Mouse (Mus musculus) neural tube, embryonic 13.5 days (tissue): ENCODE data around the gene 1110032A03Rik. TPM values are rescaled to one million over a fixed set of nuclear protein-coding genes. Genes with fewer than 3 reads are reported as not detected.

Experiments
- ATAC-seq: fragments of 200-750 bp; cut with Nextera tagmentation; 2 replicates; pipeline ENCODE4 v1.8.0; 2017; ENCODE audit warnings: low read depth, mild to moderate bottlenecking, moderate TSS enrichment, moderate library complexity
- H3K27ac ChIP-seq: fragments of 300-500 bp; sonication (generic); replicated peaks from 2 replicates; pipeline ENCODE4 v1.5.1; 2015; ENCODE audit warnings: moderate library complexity, mild to moderate bottlenecking, inconsistent platforms
- H3K27me3 ChIP-seq: fragments of 300-500 bp; sonication (generic); 2 replicates; pipeline ENCODE4 v1.6.1; 2015; ENCODE audit warnings: mild to moderate bottlenecking, inconsistent platforms
- H3K36me3 ChIP-seq: fragments of 300-500 bp; sonication (generic); 2 replicates; pipeline ENCODE4 v1.6.1; 2015; ENCODE audit warnings: mild to moderate bottlenecking, inconsistent platforms
- H3K4me1 ChIP-seq: fragments of 300-500 bp; sonication (generic); replicated peaks from 2 replicates; pipeline ENCODE4 v1.6.1; 2015; ENCODE audit warnings: inconsistent platforms
- H3K4me2 ChIP-seq: fragments of 300-500 bp; sonication (generic); 2 replicates; pipeline ENCODE4 v1.6.1; 2015; ENCODE audit warnings: inconsistent platforms, mild to moderate bottlenecking, moderate library complexity
- H3K4me3 ChIP-seq: fragments of 300-500 bp; sonication (generic); 2 replicates; pipeline ENCODE4 v1.5.1; 2015; ENCODE audit warnings: mild to moderate bottlenecking, inconsistent platforms
- H3K9ac ChIP-seq: fragments of 300-500 bp; sonication (generic); 2 replicates; pipeline ENCODE4 v1.6.1; 2015; ENCODE audit warnings: moderate library complexity, mild to moderate bottlenecking, inconsistent platforms
- H3K9me3 ChIP-seq: fragments of 300-500 bp; sonication (generic); 2 replicates; pipeline ENCODE4 v1.6.1; 2016; ENCODE audit warnings: inconsistent platforms
- WGBS: fragments of 180-500 bp; shearing (Covaris S2); methylation state at CpG from one replicate; pipeline ENCODE4 v1.1.7; 2015; 5-methylcytosine and 5-hydroxymethylcytosine counted together
- polyA plus RNA-seq: library from polyadenylated mRNA; unstranded; fragments of >200 nt; fragmentation: Nextera tagmentation; extraction: Ambion mirVana; gene quantifications from 2 replicates; pipeline ENCODE4 v1.2.1, GENCODE M21; 2015

1110032A03Rik gene
- polyA plus RNA-seq, 1 experiment from 2014 or later = 61.4 TPM

DNA sequence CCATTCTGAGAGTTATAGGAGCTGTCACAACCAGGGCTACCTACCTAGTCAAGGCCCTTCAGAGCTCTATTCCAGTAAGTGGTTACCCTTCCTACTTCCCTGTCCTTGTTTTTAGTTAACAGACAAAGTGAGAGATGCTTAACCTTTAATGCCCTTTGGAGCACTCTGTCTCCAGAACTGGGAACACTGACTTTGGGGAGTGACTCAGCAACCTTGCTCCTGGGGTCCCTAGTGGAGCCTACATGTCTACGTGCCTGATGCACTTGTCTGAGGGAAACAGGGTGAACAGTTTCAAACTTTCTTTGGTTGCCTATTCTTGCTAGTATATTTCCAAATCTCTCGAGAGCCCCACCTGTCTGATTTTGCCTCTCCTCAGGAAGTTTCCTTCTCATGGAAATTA lies 32.6 kb downstream of the 1110032A03Rik start:
- peaks cover 22% of the 10 kb centered on the region for H3K4me1 ChIP-seq
- 73% methylated on average over 2 of the region's 2 CpGs for WGBS
- no peaks in the 10 kb centered on the region for H3K9me3 ChIP-seq
- H3K36me3 ChIP-seq = no peaks in the 10 kb centered on the region
- H3K4me2 ChIP-seq = no peak overlapping the region
- no peak overlapping the region for H3K9ac ChIP-seq
- H3K27me3 ChIP-seq = peaks cover 8% of the 10 kb centered on the region
- no peak for ATAC-seq
- H3K4me3 ChIP-seq = no peak overlapping the region
- no peak overlapping the region for H3K27ac ChIP-seq

- Histone ChIP-seq H3K4me3 (no peak overlapping the region), H3K27ac (no peak overlapping the region), H3K4me2 (no peak overlapping the region), H3K36me3 (no peaks in the 10 kb centered on the region), H3K27me3 (peaks cover 8% of the 10 kb centered on the region), H3K4me1 (peaks cover 22% of the 10 kb centered on the region), H3K9ac (no peak overlapping the region), H3K9me3 (no peaks in the 10 kb centered on the region)
- ATAC-seq = no peak
- WGBS = 85% methylated on average over 3 of the region's 3 CpGs
Observed at GRCm38 (mm10) chr9:50742261-50742660, 33.1 kb downstream of the 1110032A03Rik start.

DNA sequence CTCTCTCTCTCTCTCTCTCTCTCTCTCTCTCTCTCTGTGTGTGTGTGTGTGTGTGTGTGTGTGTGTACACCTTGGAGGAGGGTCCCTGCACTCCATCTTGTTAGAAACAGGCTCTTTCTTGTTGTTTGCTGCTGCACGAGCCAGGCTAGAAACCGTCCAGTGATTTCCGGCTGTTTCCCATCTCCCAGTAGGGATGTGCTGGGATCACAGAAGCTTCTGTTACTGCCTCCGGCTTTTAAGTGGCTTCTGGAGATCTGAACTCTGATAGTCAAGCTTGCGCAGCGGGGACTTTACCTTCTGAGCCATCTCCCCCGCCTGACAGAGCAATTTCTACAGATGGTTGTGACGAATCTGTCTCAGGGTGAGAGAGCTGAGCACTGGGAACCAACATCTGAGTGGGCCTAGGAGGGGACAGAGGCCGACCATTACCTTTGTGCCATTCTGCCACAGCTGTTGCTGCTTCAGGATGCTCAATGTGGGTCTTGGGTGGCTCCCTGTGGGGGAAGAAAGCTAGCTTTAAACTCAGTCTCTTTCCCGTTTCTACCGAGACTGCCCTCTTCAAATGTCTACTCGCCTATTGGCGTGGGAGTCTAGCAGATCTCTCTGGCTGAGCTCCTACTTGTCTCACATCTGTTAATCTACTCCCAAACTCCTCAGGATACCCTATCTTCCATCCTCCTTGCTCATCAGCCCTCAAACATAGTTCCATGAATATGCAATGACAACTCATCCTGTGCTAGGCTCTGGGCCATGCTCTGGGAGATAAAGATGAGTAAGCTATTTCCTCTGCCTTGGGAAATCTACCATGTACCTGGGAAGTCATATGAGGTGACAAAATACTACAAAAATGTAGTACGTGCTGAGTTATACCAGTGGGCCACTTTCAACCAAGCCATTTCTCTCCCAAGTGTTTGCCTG lies 34.2 kb downstream of the 1110032A03Rik start:
- WGBS = 88% methylated on average over 14 of the region's 14 CpGs
- Histone ChIP-seq H3K9me3 (no peaks in the 10 kb centered on the region), H3K4me1 (peaks cover 14% of the 10 kb centered on the region), H3K27me3 (peaks cover 5% of the 10 kb centered on the region), H3K4me3 (no peak overlapping the region), H3K4me2 (no peak overlapping the region), H3K27ac (no peak overlapping the region), H3K9ac (no peak overlapping the region), H3K36me3 (no peaks in the 10 kb centered on the region)
- ATAC-seq = no peak

DNA sequence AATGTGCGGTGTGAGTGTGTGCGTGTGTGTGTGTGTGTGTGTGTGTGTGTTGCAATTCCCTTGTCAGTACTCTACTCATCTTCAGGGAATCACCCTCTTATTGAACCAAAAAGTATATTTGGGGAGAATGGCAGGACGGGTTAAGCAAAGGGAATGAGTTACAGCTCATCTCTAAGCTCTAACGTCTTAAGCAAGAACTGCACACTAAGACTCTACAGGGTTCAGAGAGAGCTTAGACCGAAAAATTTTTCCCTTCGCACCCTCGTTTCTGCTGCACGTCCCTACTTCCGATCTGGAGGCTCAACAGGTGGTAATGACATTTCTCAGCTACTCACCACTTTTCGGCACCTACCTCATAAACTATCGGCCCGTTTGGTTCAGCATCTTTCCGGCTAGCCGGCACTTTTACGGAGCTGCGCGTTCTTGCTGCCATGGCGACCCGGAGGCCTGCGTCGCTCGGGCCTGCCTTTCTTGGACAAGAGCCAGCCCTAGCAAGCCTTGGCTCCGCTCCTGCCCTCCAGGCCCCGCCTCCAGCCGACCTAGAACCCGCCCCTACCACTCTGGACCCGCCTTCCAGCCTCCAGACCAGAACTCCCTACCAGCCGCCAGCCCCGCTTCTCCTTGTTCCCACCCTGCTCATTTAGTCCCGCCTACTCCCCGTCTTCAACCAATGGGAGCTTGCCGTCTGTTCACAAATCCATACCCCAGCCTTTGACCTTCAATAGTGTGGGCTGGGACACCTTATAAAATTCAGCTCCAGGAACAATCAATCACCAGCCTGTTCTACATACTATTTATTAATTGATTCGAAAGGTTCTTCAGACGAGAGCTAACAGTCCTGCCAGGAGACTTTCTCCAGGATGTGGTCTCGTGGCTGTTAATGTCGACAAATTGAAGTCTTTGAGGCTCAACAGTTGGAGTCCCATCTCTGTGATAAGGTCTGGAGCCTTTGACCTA lies 36.1 kb downstream of the 1110032A03Rik start, which contains the start of gene Dixdc1:
Gene Dixdc1 (minus strand): TSS at position 604 of the 957 bp plus-strand sequence.
- 14% methylated on average over 36 of the region's 36 CpGs for WGBS
- ATAC-seq = peak; percentile 98
- Histone ChIP-seq H3K9ac (no peak within 1 kb of the TSS), H3K4me1 (peaks cover 12% of the 10 kb centered on the region; the same call in 1 of the 2 replicates), H3K36me3 (no peaks in the 10 kb centered on the region), H3K27ac (no peak within 1 kb of the TSS), H3K4me3 (peak within 1 kb of the TSS; percentile 37), H3K27me3 (no peaks in the 10 kb centered on the region), H3K4me2 (peak within 1 kb of the TSS; percentile 64), H3K9me3 (no peaks in the 10 kb centered on the region)

DNA sequence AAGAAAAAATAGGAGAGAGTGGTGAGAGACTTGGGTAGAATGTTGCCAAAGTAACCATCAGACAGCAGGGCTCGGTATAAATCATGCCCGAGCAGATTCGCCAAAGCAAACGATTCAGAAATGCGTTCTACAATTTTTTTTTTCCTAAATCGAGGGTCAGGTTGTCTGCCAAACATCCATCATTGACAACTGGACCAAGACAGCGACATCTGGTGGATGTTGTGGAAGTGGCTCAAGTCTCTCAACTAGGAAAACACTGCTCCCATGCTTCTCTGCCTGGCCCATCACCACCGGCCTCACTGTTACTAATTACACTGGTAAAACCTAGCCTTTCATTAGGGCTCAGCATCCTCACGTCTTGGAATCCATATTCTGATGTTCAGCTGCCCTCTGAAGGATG lies 40.3 kb downstream of the 1110032A03Rik start:
- WGBS = 5% methylated on average over 9 of the region's 9 CpGs
- Histone ChIP-seq H3K4me2 (peak overlapping the region; percentile 40), H3K9ac (no peak overlapping the region), H3K36me3 (no peaks in the 10 kb centered on the region), H3K4me3 (no peak overlapping the region), H3K4me1 (peaks cover 19% of the 10 kb centered on the region; the same call in 1 of the 2 replicates), H3K27me3 (no peaks in the 10 kb centered on the region), H3K9me3 (no peaks in the 10 kb centered on the region), H3K27ac (no peak overlapping the region)
- ATAC-seq = no peak

GRCm38 (mm10) chr9:50732560-50732959 lies 42.8 kb downstream of the 1110032A03Rik start:
- Histone ChIP-seq H3K4me1 (peaks cover 17% of the 10 kb centered on the region; the same call in 1 of the 2 replicates), H3K27ac (0 out of 2 replicates have a peak overlapping the region, but pooled peaks have one; percentile 19), H3K4me3 (no peak overlapping the region), H3K4me2 (no peak overlapping the region), H3K9me3 (no peaks in the 10 kb centered on the region), H3K9ac (no peak overlapping the region), H3K36me3 (no peaks in the 10 kb centered on the region), H3K27me3 (no peaks in the 10 kb centered on the region)
- 4% methylated on average over 4 of the region's 4 CpGs for WGBS
- ATAC-seq = no peak

- Histone ChIP-seq H3K27me3 (no peaks in the 10 kb centered on the region), H3K4me3 (no peak overlapping the region), H3K9me3 (no peaks in the 10 kb centered on the region), H3K27ac (0 out of 2 replicates have a peak overlapping the region, but pooled peaks have one; percentile 16), H3K36me3 (no peaks in the 10 kb centered on the region), H3K4me2 (no peak overlapping the region), H3K9ac (no peak overlapping the region), H3K4me1 (peaks cover 44% of the 10 kb centered on the region)
- WGBS = 64% methylated on average over 4 of the region's 4 CpGs
- ATAC-seq = no peak
Observed at GRCm38 (mm10) chr9:50729600-50729999, 45.7 kb downstream of the 1110032A03Rik start.

- ATAC-seq = peak; percentile 97
- no peaks in the 10 kb centered on the region for H3K36me3 ChIP-seq
Observed at GRCm38 (mm10) chr9:50727925-50728651, 47.2 kb downstream of the 1110032A03Rik start.

GRCm38 (mm10) chr9:50727171-50727924 lies 48.0 kb downstream of the 1110032A03Rik start:
- peak overlapping the region; percentile 75 for H3K4me3 ChIP-seq
- H3K4me2 ChIP-seq = peak overlapping the region; percentile 83
- 2% methylated on average over 30 of the region's 30 CpGs for WGBS
- no peaks in the 10 kb centered on the region for H3K36me3 ChIP-seq
- no peaks in the 10 kb centered on the region for H3K27me3 ChIP-seq
- H3K9me3 ChIP-seq = no peaks in the 10 kb centered on the region
- peak overlapping the region; percentile 89 for H3K9ac ChIP-seq
- ATAC-seq = peak; percentile 24
- H3K27ac ChIP-seq = peak overlapping the region; percentile 86
- peaks cover 62% of the 10 kb centered on the region for H3K4me1 ChIP-seq

More at GRCm38 (mm10) chr9:50727925-50728651, 47.2 kb downstream of the 1110032A03Rik start:
- H3K27ac ChIP-seq = peak overlapping the region; percentile 86
- no peaks in the 10 kb centered on the region for H3K9me3 ChIP-seq
- H3K4me2 ChIP-seq = peak overlapping the region; percentile 83
- H3K9ac ChIP-seq = peak overlapping the region; percentile 89
- H3K4me1 ChIP-seq = peaks cover 59% of the 10 kb centered on the region
- no peaks in the 10 kb centered on the region for H3K27me3 ChIP-seq
- peak overlapping the region; percentile 75 for H3K4me3 ChIP-seq
- under 1% methylated on average over 44 of the region's 45 CpGs for WGBS

DNA sequence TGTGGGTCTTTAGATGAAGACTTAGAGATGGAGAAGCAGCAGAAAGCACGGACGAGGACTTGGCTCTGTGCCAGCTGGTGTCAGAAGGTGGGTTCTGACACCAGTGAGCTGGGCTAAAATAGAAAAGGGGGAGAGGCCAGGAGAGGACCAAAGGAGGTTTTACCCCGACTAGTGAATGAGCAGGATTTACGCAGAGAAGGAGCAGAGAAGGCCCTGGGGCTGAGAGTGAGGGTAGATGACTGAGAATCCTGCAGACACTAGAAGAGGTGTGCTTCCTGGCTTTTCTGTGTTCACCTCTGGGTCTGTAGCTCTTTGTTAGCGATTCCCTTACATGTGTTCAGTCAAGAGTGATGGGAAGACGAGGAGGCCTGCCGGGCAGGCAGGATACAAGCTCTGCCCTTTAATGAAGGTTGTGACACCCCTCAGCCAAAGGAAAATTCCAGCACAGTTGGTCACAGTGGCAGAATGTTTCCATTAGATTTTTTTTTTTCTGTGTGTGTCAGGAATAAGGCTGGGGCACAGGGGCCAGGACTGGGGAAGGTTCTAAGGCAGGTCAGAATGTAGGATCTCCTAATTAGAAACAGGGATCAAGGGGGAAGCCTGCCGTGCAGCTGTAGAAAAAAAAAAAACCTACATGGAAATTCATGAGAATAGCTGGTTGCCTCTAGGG lies 49.3 kb downstream of the 1110032A03Rik start:
- Histone ChIP-seq H3K9me3 (no peaks in the 10 kb centered on the region), H3K4me1 (peaks cover 72% of the 10 kb centered on the region), H3K36me3 (no peaks in the 10 kb centered on the region), H3K27ac (peak overlapping the region; percentile 86), H3K4me2 (peak overlapping the region; percentile 83), H3K27me3 (no peaks in the 10 kb centered on the region), H3K4me3 (peak overlapping the region; percentile 75), H3K9ac (peak overlapping the region; percentile 89)
- no peak for ATAC-seq
- 30% methylated on average over 8 of the region's 8 CpGs for WGBS
